Mouse (Mus musculus): ENCODE data around the gene Pex16. TPM values are rescaled to one million over a fixed set of nuclear protein-coding genes. Genes with fewer than 3 reads are reported as not detected.

The Pex16 gene
- polyA plus RNA-seq, 1 experiment from 2014 or later: 20.8 TPM

GRCm38 (mm10) chr2:92381161-92381560 is 6.7 kb downstream of the Pex16 start:
- Histone ChIP-seq H3K4me2 (replicated peaks; ENCODE audit: low read depth, low read length) (no peak overlapping the region), H3K27me3 (ENCODE audit: control insufficient read depth, insufficient read depth, low read length) (no peaks in the 10 kb centered on the region), H3K36me3 (ENCODE audit: control insufficient read depth, insufficient read depth, low read length) (peaks cover 16% of the 10 kb centered on the region), H3K27ac (ENCODE audit: low read depth, low read length) (no peak overlapping the region), H3K9ac (ENCODE audit: low read depth, low read length) (no peak overlapping the region), H3K4me3 (ENCODE audit: low read depth, low read length) (no peak overlapping the region), H3K9me3 (ENCODE audit: control insufficient read depth, low read length) (no peaks in the 10 kb centered on the region), H3K4me1 (replicated peaks; ENCODE audit: control insufficient read depth, insufficient read depth, low read length) (no peaks in the 10 kb centered on the region)
- DNase-seq (ENCODE audit: low spot score) (no peak), ATAC-seq (ENCODE audit: low FRiP score) (no peak)
- WGBS: 86% methylated on average over 5 of the region's 5 CpGs

- H3K4me3 ChIP-seq (ENCODE audit: low read depth, low read length): no peak within 1 kb of the TSS
- no peak within 1 kb of the TSS for H3K9ac ChIP-seq (ENCODE audit: low read depth, low read length)
- H3K9me3 ChIP-seq (ENCODE audit: control insufficient read depth, low read length): no peaks in the 10 kb centered on the region
- no peak within 1 kb of the TSS for H3K27ac ChIP-seq (ENCODE audit: low read depth, low read length)
- DNase-seq (ENCODE audit: low spot score): no peak
- no peak within 1 kb of the TSS for H3K4me2 ChIP-seq (replicated peaks; ENCODE audit: low read depth, low read length)
- no peak for ATAC-seq (ENCODE audit: low FRiP score)
- no peaks in the 10 kb centered on the region for H3K27me3 ChIP-seq (ENCODE audit: control insufficient read depth, insufficient read depth, low read length)
- peaks cover 19% of the 10 kb centered on the region for H3K36me3 ChIP-seq (ENCODE audit: control insufficient read depth, insufficient read depth, low read length)
- no peaks in the 10 kb centered on the region for H3K4me1 ChIP-seq (replicated peaks; ENCODE audit: control insufficient read depth, insufficient read depth, low read length)
- WGBS: 88% methylated on average over 5 of the region's 5 CpGs
Measured at GRCm38 (mm10) chr2:92381901-92382588, 7.6 kb downstream of the Pex16 start, which contains the start of gene 1700029I15Rik. Gene 1700029I15Rik (plus strand): TSS chr2:92382538.

GRCm38 (mm10) chr2:92382759-92383158 is 8.3 kb downstream of the Pex16 start:
- H3K27me3 ChIP-seq (ENCODE audit: control insufficient read depth, insufficient read depth, low read length): no peaks in the 10 kb centered on the region
- H3K4me1 ChIP-seq (replicated peaks; ENCODE audit: control insufficient read depth, insufficient read depth, low read length): no peaks in the 10 kb centered on the region; the same call in 1 of the 2 replicates
- H3K4me3 ChIP-seq (ENCODE audit: low read depth, low read length): no peak overlapping the region
- 88% methylated on average over 4 of the region's 4 CpGs for WGBS
- peaks cover 19% of the 10 kb centered on the region for H3K36me3 ChIP-seq (ENCODE audit: control insufficient read depth, insufficient read depth, low read length)
- no peak overlapping the region for H3K27ac ChIP-seq (ENCODE audit: low read depth, low read length)
- no peaks in the 10 kb centered on the region for H3K9me3 ChIP-seq (ENCODE audit: control insufficient read depth, low read length)
- H3K9ac ChIP-seq (ENCODE audit: low read depth, low read length): no peak overlapping the region
- ATAC-seq (ENCODE audit: low FRiP score) (no peak), DNase-seq (ENCODE audit: low spot score) (no peak)
- H3K4me2 ChIP-seq (replicated peaks; ENCODE audit: low read depth, low read length): no peak overlapping the region

- Histone ChIP-seq H3K9me3 (ENCODE audit: control insufficient read depth, low read length) (no peaks in the 10 kb centered on the region), H3K27me3 (ENCODE audit: control insufficient read depth, insufficient read depth, low read length) (no peaks in the 10 kb centered on the region), H3K4me2 (replicated peaks; ENCODE audit: low read depth, low read length) (no peak overlapping the region), H3K36me3 (ENCODE audit: control insufficient read depth, insufficient read depth, low read length) (peaks cover 19% of the 10 kb centered on the region), H3K27ac (ENCODE audit: low read depth, low read length) (no peak overlapping the region), H3K9ac (ENCODE audit: low read depth, low read length) (no peak overlapping the region), H3K4me3 (ENCODE audit: low read depth, low read length) (no peak overlapping the region), H3K4me1 (replicated peaks; ENCODE audit: control insufficient read depth, insufficient read depth, low read length) (peaks cover 6% of the 10 kb centered on the region)
- no peak for DNase-seq (ENCODE audit: low spot score)
- no peak for ATAC-seq (ENCODE audit: low FRiP score)
- WGBS: 73% methylated on average over 4 of the region's 4 CpGs
Measured at GRCm38 (mm10) chr2:92384101-92384500, 9.6 kb downstream of the Pex16 start.

- no peak for DNase-seq (ENCODE audit: low spot score)
- Histone ChIP-seq H3K4me2 (replicated peaks; ENCODE audit: low read depth, low read length) (no peak overlapping the region), H3K27me3 (ENCODE audit: control insufficient read depth, insufficient read depth, low read length) (no peaks in the 10 kb centered on the region), H3K4me1 (replicated peaks; ENCODE audit: control insufficient read depth, insufficient read depth, low read length) (peaks cover 12% of the 10 kb centered on the region), H3K4me3 (ENCODE audit: low read depth, low read length) (no peak overlapping the region), H3K9ac (ENCODE audit: low read depth, low read length) (no peak overlapping the region), H3K9me3 (ENCODE audit: control insufficient read depth, low read length) (no peaks in the 10 kb centered on the region), H3K36me3 (ENCODE audit: control insufficient read depth, insufficient read depth, low read length) (peaks cover 19% of the 10 kb centered on the region), H3K27ac (ENCODE audit: low read depth, low read length) (no peak overlapping the region)
- ATAC-seq (ENCODE audit: low FRiP score): no peak
- WGBS: 82% methylated on average over 22 of the region's 22 CpGs
Measured at GRCm38 (mm10) chr2:92385113-92386051, 10.9 kb downstream of the Pex16 start.

GRCm38 (mm10) chr2:92386821-92387570 is 12.5 kb downstream of the Pex16 start:
- ATAC-seq (ENCODE audit: low FRiP score): no peak
- Histone ChIP-seq H3K4me3 (ENCODE audit: low read depth, low read length) (no peak overlapping the region), H3K9ac (ENCODE audit: low read depth, low read length) (no peak overlapping the region), H3K9me3 (ENCODE audit: control insufficient read depth, low read length) (no peaks in the 10 kb centered on the region), H3K4me2 (replicated peaks; ENCODE audit: low read depth, low read length) (no peak overlapping the region), H3K27me3 (ENCODE audit: control insufficient read depth, insufficient read depth, low read length) (no peaks in the 10 kb centered on the region), H3K4me1 (replicated peaks; ENCODE audit: control insufficient read depth, insufficient read depth, low read length) (peaks cover 23% of the 10 kb centered on the region), H3K27ac (ENCODE audit: low read depth, low read length) (no peak overlapping the region), H3K36me3 (ENCODE audit: control insufficient read depth, insufficient read depth, low read length) (peaks cover 19% of the 10 kb centered on the region)
- WGBS: 91% methylated on average over 28 of the region's 30 CpGs
- no peak for DNase-seq (ENCODE audit: low spot score)

GRCm38 (mm10) chr2:92387646-92388045 is 13.2 kb downstream of the Pex16 start:
- H3K4me2 ChIP-seq (replicated peaks; ENCODE audit: low read depth, low read length): no peak overlapping the region
- peaks cover 27% of the 10 kb centered on the region for H3K4me1 ChIP-seq (replicated peaks; ENCODE audit: control insufficient read depth, insufficient read depth, low read length)
- no peaks in the 10 kb centered on the region for H3K9me3 ChIP-seq (ENCODE audit: control insufficient read depth, low read length)
- H3K27ac ChIP-seq (ENCODE audit: low read depth, low read length): no peak overlapping the region
- H3K27me3 ChIP-seq (ENCODE audit: control insufficient read depth, insufficient read depth, low read length): no peaks in the 10 kb centered on the region
- DNase-seq (ENCODE audit: low spot score) (no peak), ATAC-seq (ENCODE audit: low FRiP score) (no peak)
- no peak overlapping the region; the same call in 1 of the 2 replicates for H3K4me3 ChIP-seq (ENCODE audit: low read depth, low read length)
- H3K9ac ChIP-seq (ENCODE audit: low read depth, low read length): 0 out of 2 replicates have a peak overlapping the region, but pooled peaks have one; percentile 27
- WGBS: 86% methylated on average over 4 of the region's 4 CpGs
- H3K36me3 ChIP-seq (ENCODE audit: control insufficient read depth, insufficient read depth, low read length): peaks cover 19% of the 10 kb centered on the region

- peaks cover 31% of the 10 kb centered on the region for H3K4me1 ChIP-seq (replicated peaks; ENCODE audit: control insufficient read depth, insufficient read depth, low read length)
- H3K9ac ChIP-seq (ENCODE audit: low read depth, low read length): peak overlapping the region; percentile 78
- ATAC-seq (ENCODE audit: low FRiP score) (no peak), DNase-seq (ENCODE audit: low spot score) (no peak)
- peak overlapping the region; percentile 66 for H3K4me3 ChIP-seq (ENCODE audit: low read depth, low read length)
- H3K27me3 ChIP-seq (ENCODE audit: control insufficient read depth, insufficient read depth, low read length): no peaks in the 10 kb centered on the region
- peaks cover 19% of the 10 kb centered on the region for H3K36me3 ChIP-seq (ENCODE audit: control insufficient read depth, insufficient read depth, low read length)
- peak overlapping the region; percentile 68; the same call in 1 of the 2 replicates for H3K27ac ChIP-seq (ENCODE audit: low read depth, low read length)
- 56% methylated on average over 3 of the region's 3 CpGs for WGBS
- no peaks in the 10 kb centered on the region for H3K9me3 ChIP-seq (ENCODE audit: control insufficient read depth, low read length)
- peak overlapping the region; percentile 89 for H3K4me2 ChIP-seq (replicated peaks; ENCODE audit: low read depth, low read length)
Measured at GRCm38 (mm10) chr2:92388081-92388517, 13.6 kb downstream of the Pex16 start.

All from hindbrain, embryonic 11.5 days (tissue).